Mouse (Mus musculus) megakaryocyte, embryonic 14.5 days (primary cell): ENCODE data around the gene A230050P20Rik.

Source experiments
- FLI1 ChIP-seq: IDR thresholded peaks from 2 replicates; pipeline ENCODE4 v1.6.1; 2012; ENCODE audit warnings: low read length, inconsistent platforms, mixed read lengths
- GATA1 ChIP-seq: IDR thresholded peaks from 3 replicates; pipeline ENCODE4 v1.6.1; 2012; ENCODE audit warnings: mixed read lengths, low read length, inconsistent platforms, borderline replicate concordance

DNA sequence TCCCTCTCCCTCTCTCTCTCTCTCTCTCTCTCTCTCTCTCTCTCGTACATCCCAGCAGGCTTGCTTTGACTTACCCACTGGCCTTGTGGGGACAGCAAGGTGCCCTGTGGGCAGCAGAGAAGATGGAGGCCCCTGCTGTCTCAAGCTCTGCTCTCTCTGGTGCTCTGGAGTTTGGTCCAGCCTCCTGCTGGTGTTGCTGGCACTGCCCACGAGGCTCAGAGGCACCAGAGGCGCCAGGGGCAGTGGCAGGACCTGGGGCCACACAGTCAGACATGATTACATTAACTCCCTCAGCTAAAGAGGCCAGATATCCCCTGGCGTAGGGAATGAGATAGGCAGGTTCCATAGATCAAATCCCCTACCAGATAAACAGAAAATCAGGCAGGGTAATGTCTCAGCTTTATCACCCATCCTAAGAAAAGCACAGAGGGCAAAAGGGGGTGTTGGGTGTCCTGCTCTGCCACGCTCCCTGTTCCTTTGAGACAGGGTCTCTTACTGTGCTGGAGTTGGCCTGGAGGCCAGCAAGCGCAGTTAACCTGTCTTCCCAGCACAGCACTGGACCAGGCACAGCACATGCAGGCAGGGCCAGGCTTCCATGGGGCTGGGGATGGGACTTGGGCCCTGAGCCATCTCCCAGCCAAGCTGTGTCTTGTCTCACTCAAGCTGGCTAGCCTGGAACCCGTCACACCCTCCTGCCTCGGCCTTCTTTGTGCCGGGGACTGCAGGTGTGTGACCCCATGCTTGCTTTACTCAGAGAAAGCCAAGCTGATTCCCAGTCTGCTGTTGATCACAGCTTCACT, 8.1 kb downstream of the A230050P20Rik start:
- TF ChIP-seq GATA1, result no peak
- no peak for TF ChIP-seq FLI1
